ENCODE assay signal across 9 mouse cellular contexts in genomic region chr8:114881891-114882401, GRCm38 (mm10).
DNase-seq lines count a peak whose midpoint lies in the region; TF ChIP-seq lines count a peak whose summit lies in the region.
"Had no signal": no experiment of that assay in that cellular context is flagged by ENCODE, and none has a peak within 500 bp of the region (broad histone marks: within the 10 kb centered on the region; RNA-seq: fewer than 3 reads in every experiment).

No protein-coding gene starts in this region.

- DNase-seq in gastrocnemius, adult 2 months = no peak
- DNase-seq in gastrocnemius, postnatal 36 days = no peak
- peak; percentile 92 for DNase-seq in brain, adult 2 months (ENCODE audit: low read depth, low spot score)
- peak; percentile 23 to 43 for DNase-seq in kidney, adult 8-10 months
- peak; percentile 43 for DNase-seq in lung, postnatal 14 days
- DNase-seq in thymus, postnatal 14 days = peak; percentile 83
- no peak for DNase-seq in gastrocnemius, postnatal 4 days (ENCODE audit: low spot score in 2 of 2)
- DNase-seq in adrenal gland, postnatal 25 days = no peak

- no peak overlapping the region for H3K4me3 ChIP-seq in gastrocnemius, adult 2 months
- H3K4me3 ChIP-seq: heart, adult 2 months had no signal

- no peak overlapping the region for H3K27ac ChIP-seq in gastrocnemius, adult 2 months
- H3K27ac ChIP-seq: heart, adult 2 months had no signal

- TF ChIP-seq CTCF in gastrocnemius, adult 2 months (IDR thresholded peaks at IDR 0.05) = peak; percentile 23; the same call in 1 of the 2 replicates

- intact Hi-C loops in gastrocnemius, adult 2 months (cut with DNase I) = no loop called here
- intact Hi-C loops in gastrocnemius, postnatal 36 days (cut with DNase I) = no loop called here

Comparison
In these comparisons a context has a peak if more than half of its experiments do, and no peak if none do; other contexts are left out.
1. DNase-seq: peak in brain, adult 2 months (single experiment), kidney, adult 8-10 months (2 of 2), lung, postnatal 14 days (single experiment) and thymus, postnatal 14 days (single experiment); none in gastrocnemius, adult 2 months (single experiment), gastrocnemius, postnatal 36 days (0 of 2), gastrocnemius, postnatal 4 days (0 of 2) and adrenal gland, postnatal 25 days (single experiment).